Mouse (Mus musculus) ES-CJ7 (cell line): ENCODE data around the gene Zfp300.
A peak's percentile ranks its signal among the peaks of the same experiment; 100 is the strongest.

ENCODE experiments used
- DNase-seq: peaks from one replicate; pipeline ENCODE4 v3.0.0; 2011; ENCODE audit warnings: low read depth, low spot score

The Zfp300 gene

GRCm38 (mm10) chrX:21088983-21089866 is at the start of gene Zfp300:
Gene Zfp300 (minus strand): TSS chrX:21089527.
- peak; percentile 60 for DNase-seq

- no peak for DNase-seq
Measured at GRCm38 (mm10) chrX:21115520-21115919, 26.2 kb upstream of the Zfp300 start, which contains the start of gene Ssxa1. Gene Ssxa1 (plus strand): TSS chrX:21115820.

- no peak for DNase-seq
Measured at GRCm38 (mm10) chrX:21089867-21090239, 526 bp upstream of the Zfp300 start.

- no peak for DNase-seq
Measured at GRCm38 (mm10) chrX:21088645-21088982, 713 bp downstream of the Zfp300 start.

- DNase-seq: no peak
Measured at GRCm38 (mm10) chrX:21068106-21068505, 21.2 kb downstream of the Zfp300 start, which contains the start of gene Spaca5. Gene Spaca5 (plus strand): TSS chrX:21068406.

- DNase-seq: no peak
Measured at GRCm38 (mm10) chrX:21062544-21062890, 26.8 kb downstream of the Zfp300 start.

- peak; percentile 91 for DNase-seq
Measured at GRCm38 (mm10) chrX:21061866-21062543, 27.3 kb downstream of the Zfp300 start, which contains the start of gene Zfp182. Gene Zfp182 (minus strand): TSS chrX:21062316.

GRCm38 (mm10) chrX:21061460-21061859 is 27.9 kb downstream of the Zfp300 start:
- peak; percentile 3 for DNase-seq
